Mouse (Mus musculus) heart, embryonic 10.5 days (tissue): Measurements from ENCODE around the gene Wasf2. TPM values are rescaled to one million over a fixed set of nuclear protein-coding genes. Genes with fewer than 3 reads are reported as not detected.
"Not testable (repeated sequence)": the region's sequence is repeated elsewhere in the genome, so short reads cannot be mapped to it uniquely, and the experiment has no call there.

Experiments
- DNase-seq: peaks from one replicate; pipeline ENCODE4 v3.0.0-alpha.2; 2017; ENCODE audit warnings: low spot score
- H3K27ac ChIP-seq: fragments of 300-500 bp; sonication (generic); 2 replicates; pipeline ENCODE4 v1.5.1; 2016; ENCODE audit warnings: mild to moderate bottlenecking
- H3K27me3 ChIP-seq: fragments of 300-500 bp; sonication (generic); 2 replicates; pipeline ENCODE4 v1.6.1; 2016; ENCODE audit warnings: mild to moderate bottlenecking; ENCODE audit not compliant: poor library complexity, insufficient read depth, severe bottlenecking
- H3K36me3 ChIP-seq: fragments of 300-500 bp; sonication (generic); 2 replicates; pipeline ENCODE4 v1.6.1; 2016; ENCODE audit warnings: mild to moderate bottlenecking, moderate library complexity
- H3K4me1 ChIP-seq: fragments of 300-500 bp; sonication (generic); 2 replicates; pipeline ENCODE4 v1.6.1; 2016; ENCODE audit warnings: mild to moderate bottlenecking
- H3K4me3 ChIP-seq: fragments of 300-500 bp; sonication (generic); 2 replicates; pipeline ENCODE4 v1.5.1; 2016; ENCODE audit warnings: mild to moderate bottlenecking, moderate library complexity
- H3K9me3 ChIP-seq: fragments of 300-500 bp; sonication (generic); 2 replicates; pipeline ENCODE4 v1.6.1; 2016; ENCODE audit warnings: mild to moderate bottlenecking, moderate library complexity
- WGBS: fragments of 180-500 bp; shearing (Covaris S2); methylation state at CpG from one replicate; pipeline ENCODE4 v1.1.7; 2016; 5-methylcytosine and 5-hydroxymethylcytosine counted together
- polyA plus RNA-seq: library from polyadenylated mRNA; unstranded; fragments of >200 nt; fragmentation: Nextera tagmentation; extraction: Ambion mirVana; gene quantifications from 2 replicates; pipeline ENCODE4 v1.2.1, GENCODE M21; 2016

The Wasf2 gene
- polyA plus RNA-seq, 1 experiment from 2014 or later: 58.5 TPM

DNA sequence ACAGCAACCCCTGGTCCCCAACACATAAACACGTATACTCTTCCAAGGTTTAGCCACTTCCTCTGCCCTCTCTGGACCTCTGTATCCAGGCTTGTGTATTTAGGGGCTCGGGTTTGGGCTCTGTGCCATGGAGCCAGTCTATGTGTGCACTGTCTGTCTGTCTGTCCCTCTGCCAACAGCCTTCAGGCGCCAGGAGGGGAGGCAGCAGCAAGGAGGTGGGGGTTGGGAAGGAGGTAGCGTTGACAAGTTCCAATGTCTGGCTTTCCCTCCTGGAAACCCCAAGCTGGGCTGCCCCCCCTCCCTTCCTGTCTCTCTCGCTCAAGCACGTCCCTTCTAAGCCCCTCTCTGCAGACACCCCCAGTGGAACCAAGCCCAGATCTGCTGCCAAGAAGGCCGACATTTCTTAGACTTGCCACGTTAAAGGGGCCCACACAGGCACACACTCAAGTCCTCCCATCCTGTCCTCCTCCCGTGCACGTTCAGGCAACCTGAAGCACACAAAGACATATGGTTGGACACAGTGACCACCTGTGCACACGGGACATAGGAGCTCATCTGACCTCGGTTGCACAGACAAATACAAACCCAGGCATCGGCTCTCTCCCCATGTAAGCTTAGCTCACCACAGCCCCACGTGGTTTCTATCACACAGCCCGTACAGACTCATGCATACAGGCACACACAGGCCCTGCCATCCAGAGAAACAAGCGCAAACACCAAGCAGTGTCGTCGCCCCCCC is 39.4 kb upstream of the Wasf2 start:
- peaks cover 92% of the 10 kb centered on the region for H3K4me1 ChIP-seq
- no peaks in the 10 kb centered on the region for H3K27me3 ChIP-seq
- 22% methylated on average over 18 of the region's 18 CpGs for WGBS
- peak overlapping the region; percentile 19 for H3K4me3 ChIP-seq
- H3K36me3 ChIP-seq: no peaks in the 10 kb centered on the region
- peak overlapping the region; percentile 94 for H3K27ac ChIP-seq
- DNase-seq: no peak
- H3K9me3 ChIP-seq: no peaks in the 10 kb centered on the region

GRCm38 (mm10) chr4:133091459-133091785 is 38.9 kb upstream of the Wasf2 start:
- H3K9me3 ChIP-seq: no peaks in the 10 kb centered on the region
- H3K36me3 ChIP-seq: no peaks in the 10 kb centered on the region
- H3K4me3 ChIP-seq: no peak overlapping the region
- H3K4me1 ChIP-seq: peaks cover 86% of the 10 kb centered on the region
- H3K27ac ChIP-seq: peak overlapping the region; percentile 94
- H3K27me3 ChIP-seq: no peaks in the 10 kb centered on the region
- 56% methylated on average over 4 of the region's 4 CpGs for WGBS
- DNase-seq: no peak

DNA sequence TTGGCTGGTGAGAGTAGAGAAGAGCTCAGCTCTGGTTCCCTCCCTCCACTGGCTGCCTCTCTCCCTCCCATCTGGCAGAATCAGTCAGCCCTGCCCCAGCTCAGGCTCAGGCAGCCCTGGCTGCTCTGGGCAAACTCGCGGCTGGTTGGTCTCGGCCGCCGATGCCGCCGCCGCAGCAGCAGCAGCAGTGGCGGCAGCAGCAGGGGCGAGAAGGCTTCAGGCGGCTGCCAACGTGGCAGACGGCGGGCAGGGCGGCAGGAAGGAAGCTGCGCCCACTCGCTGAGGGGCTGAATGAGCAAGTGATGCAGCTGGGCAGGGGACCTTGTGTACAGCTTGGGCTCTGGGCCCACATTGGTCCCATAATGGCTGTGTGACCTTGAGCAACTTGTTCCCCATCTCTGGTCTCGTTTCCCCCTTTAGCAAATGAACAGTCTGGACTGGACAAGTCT is 37.8 kb upstream of the Wasf2 start:
- 4% methylated on average over 18 of the region's 18 CpGs for WGBS
- peak overlapping the region; percentile 48 for H3K4me3 ChIP-seq

GRCm38 (mm10) chr4:133093056-133093455 is 37.2 kb upstream of the Wasf2 start:
- Histone ChIP-seq H3K4me1 (peaks cover 70% of the 10 kb centered on the region), H3K27me3 (no peaks in the 10 kb centered on the region), H3K36me3 (no peaks in the 10 kb centered on the region), H3K27ac (peak overlapping the region; percentile 94), H3K4me3 (peak overlapping the region; percentile 19; the same call in 1 of the 2 replicates), H3K9me3 (no peaks in the 10 kb centered on the region)
- 47% methylated on average over 6 of the region's 6 CpGs for WGBS
- DNase-seq: no peak

More for the DNA sequence above, 37.8 kb upstream of the Wasf2 start:
- Histone ChIP-seq H3K27me3 (no peaks in the 10 kb centered on the region), H3K36me3 (no peaks in the 10 kb centered on the region), H3K27ac (peak overlapping the region; percentile 94), H3K4me1 (peaks cover 76% of the 10 kb centered on the region), H3K9me3 (no peaks in the 10 kb centered on the region)
- DNase-seq: no peak

DNA sequence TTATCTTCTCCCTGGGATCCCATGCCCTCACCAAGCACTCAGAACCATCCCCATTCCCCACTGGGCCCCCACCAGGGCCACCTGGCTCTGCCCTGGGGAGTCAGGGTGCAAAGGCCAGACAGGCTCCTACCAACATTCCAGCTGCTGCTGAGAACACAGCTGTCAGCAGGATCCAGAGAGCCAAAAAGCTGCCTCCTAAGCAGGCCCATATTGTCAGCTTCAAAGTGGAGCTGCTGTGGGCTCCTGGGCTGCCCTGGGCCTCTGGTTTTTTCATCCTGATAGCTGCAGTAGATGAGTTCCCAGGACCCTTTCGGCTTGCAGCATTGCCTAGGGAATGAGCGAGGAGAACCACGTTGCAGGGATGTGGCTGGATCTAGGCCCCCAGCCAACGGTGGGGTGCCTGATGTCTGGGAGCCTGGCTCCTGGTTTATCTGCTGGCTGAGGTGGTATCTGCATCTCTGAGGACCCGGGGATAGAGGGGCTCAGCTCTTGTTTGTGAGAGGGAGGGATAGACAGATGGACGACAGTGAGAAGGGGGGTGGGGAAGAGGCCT is 36.7 kb upstream of the Wasf2 start:
- Histone ChIP-seq H3K4me3 (peak overlapping the region; percentile 19; the same call in 1 of the 2 replicates), H3K36me3 (no peaks in the 10 kb centered on the region), H3K4me1 (peaks cover 68% of the 10 kb centered on the region), H3K27ac (peak overlapping the region; percentile 94), H3K9me3 (no peaks in the 10 kb centered on the region), H3K27me3 (no peaks in the 10 kb centered on the region)
- WGBS: 6% methylated on average over 6 of the region's 6 CpGs
- DNase-seq: no peak

DNA sequence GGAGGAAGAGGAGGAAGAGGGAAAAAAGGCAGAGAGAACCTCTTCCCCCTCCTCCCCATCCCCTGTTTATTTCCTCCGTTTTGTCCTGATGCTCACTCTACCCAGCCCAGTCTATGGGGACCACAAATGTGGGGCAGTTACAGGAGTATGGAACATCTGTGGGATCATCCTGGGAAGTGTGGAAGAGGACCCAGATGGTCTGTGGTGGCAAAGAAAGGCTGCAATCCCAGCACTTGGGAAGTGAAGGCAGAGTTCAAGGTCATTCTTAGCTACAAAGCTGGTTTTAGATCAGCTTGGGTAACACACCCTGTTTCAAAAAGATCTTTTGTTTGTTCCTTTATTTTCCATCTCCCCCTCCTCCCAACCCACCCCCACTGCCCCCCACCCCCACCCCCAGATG is 36.0 kb upstream of the Wasf2 start:
- no peaks in the 10 kb centered on the region for H3K27me3 ChIP-seq
- H3K4me3 ChIP-seq: no peak overlapping the region
- 29% methylated on average over 1 of the region's 1 CpGs for WGBS
- DNase-seq: no peak
- peak overlapping the region; percentile 94 for H3K27ac ChIP-seq
- H3K36me3 ChIP-seq: no peaks in the 10 kb centered on the region
- H3K9me3 ChIP-seq: no peaks in the 10 kb centered on the region
- peaks cover 66% of the 10 kb centered on the region for H3K4me1 ChIP-seq

DNA sequence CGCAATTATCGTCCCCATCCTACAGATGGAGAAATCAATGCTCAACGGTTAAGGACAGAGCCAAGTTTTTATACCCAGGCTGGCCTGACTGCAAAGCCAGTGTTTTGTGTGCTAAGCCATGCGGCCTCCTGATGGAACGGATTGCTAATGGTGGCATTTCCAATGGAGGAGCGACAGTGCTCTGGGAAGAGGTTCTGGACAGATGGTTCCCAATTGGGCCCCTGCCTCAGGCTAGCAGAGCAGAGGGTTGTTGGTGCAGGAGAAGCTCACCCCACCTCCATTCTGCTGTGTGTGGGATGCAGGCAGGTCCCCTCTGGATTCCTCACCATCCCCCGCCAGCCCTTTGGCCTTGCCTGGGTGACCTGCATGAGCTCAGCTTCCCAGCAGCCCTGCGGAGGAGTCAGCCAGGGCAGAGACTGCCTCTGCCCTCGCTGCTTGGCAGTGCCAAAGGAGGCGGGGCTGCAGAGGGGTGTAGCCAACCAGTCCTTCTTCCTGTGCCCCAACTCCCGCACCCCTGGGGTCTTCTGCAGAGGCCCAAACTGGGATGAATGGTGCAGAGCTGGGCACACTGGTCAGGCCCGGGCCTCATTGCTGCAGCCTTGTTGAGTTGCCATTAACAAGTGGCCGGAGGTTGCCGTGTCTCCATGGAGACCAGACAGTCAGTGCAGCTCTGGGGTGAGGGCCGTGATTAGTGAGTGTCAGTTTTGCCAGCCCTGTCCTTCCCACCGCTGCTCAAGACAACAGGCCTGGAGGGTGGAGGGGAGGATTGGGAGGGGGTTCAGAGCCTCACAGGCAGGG is 35.2 kb upstream of the Wasf2 start:
- 33% methylated on average over 16 of the region's 16 CpGs for WGBS
- H3K27ac ChIP-seq: peak overlapping the region; percentile 94
- H3K27me3 ChIP-seq: no peaks in the 10 kb centered on the region
- peak overlapping the region; percentile 37 for H3K4me3 ChIP-seq
- no peaks in the 10 kb centered on the region for H3K36me3 ChIP-seq
- H3K4me1 ChIP-seq: peaks cover 57% of the 10 kb centered on the region
- DNase-seq: peak; percentile 90
- H3K9me3 ChIP-seq: no peaks in the 10 kb centered on the region

DNA sequence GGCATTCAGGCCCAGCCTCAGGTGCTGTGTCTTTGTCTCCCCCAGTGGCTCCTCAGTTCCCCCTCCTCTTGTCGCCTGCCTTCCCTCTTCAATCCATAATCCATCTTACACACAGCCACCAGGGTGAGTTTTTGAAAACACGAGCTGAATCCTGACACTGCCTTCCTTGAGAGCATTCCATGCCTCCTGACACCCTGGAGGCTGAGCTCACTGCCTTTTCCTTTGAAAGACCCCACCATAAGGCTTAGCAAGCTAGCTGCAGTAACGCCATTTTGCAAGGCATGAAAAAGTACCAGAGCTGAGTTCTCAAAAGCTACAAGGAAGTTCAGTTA is 34.6 kb upstream of the Wasf2 start:
- H3K4me3 ChIP-seq: peak overlapping the region; percentile 37
- H3K9me3 ChIP-seq, DNase-seq, H3K27me3 ChIP-seq, H3K36me3 ChIP-seq: not testable (repeated sequence)
- H3K27ac ChIP-seq: peak overlapping the region; percentile 94
- H3K4me1 ChIP-seq: peaks cover 51% of the 10 kb centered on the region
- WGBS: 13% methylated on average over 3 of the region's 3 CpGs

DNA sequence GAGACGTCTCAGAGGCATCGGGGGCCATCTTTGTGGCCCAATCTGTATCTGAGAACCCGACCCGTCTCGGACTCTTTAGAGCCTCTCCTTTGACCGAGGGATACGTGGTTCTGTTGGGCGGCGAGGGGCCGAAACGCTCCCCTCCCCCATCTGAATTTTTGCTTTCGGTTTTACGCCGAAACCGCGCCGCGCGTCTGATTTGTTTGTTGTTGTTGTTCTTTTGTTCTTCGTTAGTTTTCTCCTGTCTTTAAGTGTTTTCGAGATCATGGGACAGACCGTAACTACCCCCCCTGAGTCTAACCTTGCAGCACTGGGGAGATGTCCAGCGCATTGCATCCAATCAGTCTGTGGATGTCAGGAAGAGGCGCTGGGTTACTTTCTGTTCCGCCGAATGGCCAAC is 33.6 kb upstream of the Wasf2 start:
- DNase-seq, H3K36me3 ChIP-seq, H3K9me3 ChIP-seq, H3K27ac ChIP-seq, H3K27me3 ChIP-seq: not testable (repeated sequence)
- Histone ChIP-seq H3K4me3 (peak overlapping the region; percentile 42), H3K4me1 (peaks cover 41% of the 10 kb centered on the region)
- WGBS: 0% methylated on average over 15 of the region's 26 CpGs

GRCm38 (mm10) chr4:133101751-133102150 is 28.6 kb upstream of the Wasf2 start:
- Histone ChIP-seq H3K4me1 (peaks cover 20% of the 10 kb centered on the region), H3K27ac (no peak overlapping the region), H3K27me3 (no peaks in the 10 kb centered on the region), H3K36me3 (0 out of 2 replicates have a peak, but pooled peaks cover 4% of the 10 kb centered on the region), H3K9me3 (no peaks in the 10 kb centered on the region), H3K4me3 (no peak overlapping the region)
- 75% methylated on average over 9 of the region's 9 CpGs for WGBS
- DNase-seq: peak; percentile 73

- 13% methylated on average over 15 of the region's 16 CpGs for WGBS
- Histone ChIP-seq H3K36me3 (0 out of 2 replicates have a peak, but pooled peaks cover 4% of the 10 kb centered on the region), H3K9me3 (no peaks in the 10 kb centered on the region), H3K27ac (peak overlapping the region; percentile 79), H3K4me3 (peak overlapping the region; percentile 38), H3K4me1 (peaks cover 35% of the 10 kb centered on the region), H3K27me3 (no peaks in the 10 kb centered on the region)
- peak; percentile 75 for DNase-seq
These were observed 26.6 kb upstream of the Wasf2 start for GRCm38 (mm10) chr4:133103525-133104193.

- peak overlapping the region; percentile 38; the same call in 1 of the 2 replicates for H3K4me3 ChIP-seq
- WGBS: 23% methylated on average over 10 of the region's 10 CpGs
These were observed 26.1 kb upstream of the Wasf2 start for GRCm38 (mm10) chr4:133104194-133104569.

More at GRCm38 (mm10) chr4:133104194-133104569, 26.1 kb upstream of the Wasf2 start:
- H3K4me1 ChIP-seq: peaks cover 40% of the 10 kb centered on the region
- peak overlapping the region; percentile 79 for H3K27ac ChIP-seq
- H3K9me3 ChIP-seq: no peaks in the 10 kb centered on the region
- no peaks in the 10 kb centered on the region for H3K27me3 ChIP-seq
- H3K36me3 ChIP-seq: 0 out of 2 replicates have a peak, but pooled peaks cover 4% of the 10 kb centered on the region
- DNase-seq: peak; percentile 73
